Mouse (Mus musculus) central nervous system, embryonic 14 days (tissue): Measurements from ENCODE around the gene Gm9046. TPM values are rescaled to one million over a fixed set of nuclear protein-coding genes. Genes with fewer than 3 reads are reported as not detected.

Experiments used
- polyA plus RNA-seq: library from polyadenylated mRNA; depleted of rRNA; stranded (reverse); fragments of >200 nt; gene quantifications from 2 replicates; pipeline ENCODE4 v1.2.3, GENCODE M21; 2012; rRNA removed

Gene Gm9046
- not detected in 2 replicates for polyA plus RNA-seq

GRCm38 (mm10) chr10:118343155-118343554 is at the start of gene Gm9046:
Gene Gm9046, minus strand, starts transcription at chr10:118343255.

DNA sequence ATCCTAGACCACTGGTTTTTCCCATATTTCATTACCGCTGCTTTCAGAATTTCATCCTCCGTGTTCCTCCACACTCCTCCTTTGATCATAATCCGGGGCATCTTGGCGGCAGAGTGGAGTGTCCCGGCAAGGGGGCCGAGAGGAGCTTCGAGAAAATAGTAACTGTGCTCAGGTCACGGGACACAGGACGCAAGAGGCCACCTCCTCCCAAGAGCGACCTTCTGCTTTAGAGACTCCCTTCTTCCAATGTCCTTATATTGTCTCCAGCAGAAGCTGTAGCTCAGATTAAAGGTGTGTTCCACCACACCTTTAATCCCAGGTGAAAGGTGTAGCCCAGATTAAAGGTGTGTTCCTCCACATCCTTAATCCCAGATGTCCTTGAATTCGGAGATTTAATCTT is 10.9 kb upstream of the Gm9046 start, which contains the start of gene Gm9049:
Gm9049 (minus strand) TSS at position 101 of the 400 bp plus-strand sequence.

GRCm38 (mm10) chr10:118348579-118348978 is 5.5 kb upstream of the Gm9046 start, which contains the start of gene Gm9048:
Gene Gm9048, minus strand, starts transcription at chr10:118348679.

GRCm38 (mm10) chr10:118337731-118338130 is 5.3 kb downstream of the Gm9046 start, which contains the start of gene Gm9045:
Gene Gm9045, minus strand, starts transcription at chr10:118337831.

DNA sequence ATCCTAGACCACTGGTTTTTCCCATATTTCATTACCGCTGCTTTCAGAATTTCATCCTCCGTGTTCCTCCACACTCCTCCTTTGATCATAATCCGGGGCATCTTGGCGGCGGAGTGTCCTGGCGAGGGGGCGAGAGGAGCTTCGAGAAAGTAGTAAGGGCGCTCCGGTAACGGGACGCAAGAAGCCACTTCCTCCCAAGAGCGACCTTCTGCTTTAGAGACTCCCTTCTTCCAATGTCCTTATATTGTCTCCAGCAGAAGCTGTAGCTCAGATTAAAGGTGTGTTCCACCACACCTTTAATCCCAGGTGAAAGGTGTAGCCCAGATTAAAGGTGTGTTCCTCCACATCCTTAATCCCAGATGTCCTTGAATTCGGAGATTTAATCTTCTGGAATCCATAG is 10.7 kb downstream of the Gm9046 start, which contains the start of gene Gm9044:
Gm9044 (minus strand) TSS at position 101 of the 400 bp plus-strand sequence.

GRCm38 (mm10) chr10:118326869-118327268 is 16.2 kb downstream of the Gm9046 start, which contains the start of gene Gm9040:
Gene Gm9040, minus strand, starts transcription at chr10:118326969.

DNA sequence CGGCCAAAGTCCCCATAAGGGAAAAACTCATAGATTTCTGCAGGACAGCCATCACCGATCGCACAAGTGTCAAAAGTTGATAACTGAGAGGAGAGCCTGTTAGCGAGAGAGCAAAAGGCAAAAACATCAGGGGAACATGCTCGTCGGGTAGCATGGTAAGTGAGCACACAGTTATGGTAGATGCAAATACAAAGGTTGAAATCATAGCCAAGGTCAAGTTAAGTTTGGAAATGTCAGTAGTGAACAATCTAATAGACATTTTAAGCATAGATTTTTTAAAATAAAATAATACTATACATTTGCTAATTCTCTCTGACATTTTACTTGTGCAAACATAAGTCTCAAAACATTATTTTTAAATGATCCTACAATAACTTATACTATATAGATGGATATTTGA is 48.1 kb downstream of the Gm9046 start, which contains the start of gene Iltifb:
Iltifb (minus strand) TSS at position 101 of the 400 bp plus-strand sequence.

Other genes with a start within 250 kb of the Gm9046 start
- 42.4 and 48.0 TPM in 2 replicates for gene Mdm1, start 201.4 kb downstream of the Gm9046 start, polyA plus RNA-seq
- 0.13 and 0.15 TPM in 2 replicates for gene Il22, start 138.3 kb downstream of the Gm9046 start, polyA plus RNA-seq
- gene Gm32717, start 102.5 kb downstream of the Gm9046 start, polyA plus RNA-seq, result 0.08 and 0.15 TPM in 2 replicates
- gene Gm32802, start 84.6 kb downstream of the Gm9046 start, polyA plus RNA-seq, result 0.08 and 0.15 TPM in 2 replicates
- not detected in 2 replicates for gene Iltifb, start 48.2 kb downstream of the Gm9046 start, polyA plus RNA-seq
- gene Gm9040, start 16.3 kb downstream of the Gm9046 start, polyA plus RNA-seq, result not detected in 2 replicates
- gene Gm9044, start 10.8 kb downstream of the Gm9046 start, polyA plus RNA-seq, result not detected in 2 replicates
- 0.02 and 0.05 TPM in 2 replicates for gene Gm9045, start 5.4 kb downstream of the Gm9046 start, polyA plus RNA-seq
- gene Gm9048, start 5.4 kb upstream of the Gm9046 start, polyA plus RNA-seq, result not detected in 2 replicates
- gene Gm9049, start 10.8 kb upstream of the Gm9046 start, polyA plus RNA-seq, result 0.02 and 0.05 TPM in 2 replicates
- gene Ifng, start 97.8 kb upstream of the Gm9046 start, polyA plus RNA-seq, result 0.05 TPM in 1 of 2 replicates, not detected in the other